Mouse (Mus musculus) brain, embryonic 18.5 days (tissue): ENCODE measurements around the gene Omt2a.
"Not testable (repeated sequence)": the region's sequence is repeated elsewhere in the genome, so short reads cannot be mapped to it uniquely, and the experiment has no call there.

Source experiments
- DNase-seq: peaks from one replicate; pipeline ENCODE4 v3.0.0-alpha.2; 2012; ENCODE audit warnings: low read depth, low spot score

Omt2a gene

DNA sequence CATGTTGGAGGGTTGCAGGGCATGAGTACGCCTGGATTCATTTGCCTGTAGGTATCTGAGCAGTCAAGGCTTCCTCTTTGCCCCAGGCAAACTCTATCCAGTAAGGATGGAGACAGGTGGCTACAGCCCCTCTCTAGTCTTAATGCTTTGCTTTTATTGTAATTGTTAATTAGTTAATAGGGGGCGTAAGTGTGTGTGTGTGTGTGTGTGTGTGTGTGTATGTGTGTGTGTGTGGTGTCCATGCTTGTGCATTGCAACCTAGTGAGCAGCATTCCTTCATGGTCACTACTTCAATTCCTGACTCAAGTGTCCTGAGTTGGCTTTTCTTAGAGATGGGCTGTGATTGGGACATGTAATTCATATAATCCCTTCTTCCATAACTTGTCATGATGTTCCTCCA lies at the start of gene Omt2a:
Omt2a (minus strand) TSS at position 101 of the 400 bp plus-strand sequence.
- DNase-seq: no peak

DNA sequence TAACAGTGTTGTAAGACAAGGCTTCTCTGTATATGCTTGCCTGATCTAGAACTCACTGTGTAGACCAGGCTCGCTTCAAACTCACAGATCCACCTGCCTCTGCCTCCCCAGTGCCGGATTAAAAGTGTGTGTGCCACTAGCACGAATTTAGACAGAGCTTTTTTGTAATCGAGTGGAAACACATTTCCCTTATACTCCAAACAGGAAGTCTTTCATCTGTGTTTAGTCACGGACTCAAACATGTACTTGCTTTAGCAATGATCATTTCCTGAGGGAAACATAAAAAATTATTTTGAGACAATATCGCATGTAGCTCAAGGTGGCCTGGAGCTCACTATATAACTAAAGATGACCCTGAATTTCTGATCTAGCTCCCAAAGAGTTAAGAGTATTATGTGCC lies 48.8 kb upstream of the Omt2a start:
- DNase-seq: no peak

- DNase-seq: no peak
Measured at GRCm38 (mm10) chr9:78360484-78360872, 45.9 kb upstream of the Omt2a start.

DNA sequence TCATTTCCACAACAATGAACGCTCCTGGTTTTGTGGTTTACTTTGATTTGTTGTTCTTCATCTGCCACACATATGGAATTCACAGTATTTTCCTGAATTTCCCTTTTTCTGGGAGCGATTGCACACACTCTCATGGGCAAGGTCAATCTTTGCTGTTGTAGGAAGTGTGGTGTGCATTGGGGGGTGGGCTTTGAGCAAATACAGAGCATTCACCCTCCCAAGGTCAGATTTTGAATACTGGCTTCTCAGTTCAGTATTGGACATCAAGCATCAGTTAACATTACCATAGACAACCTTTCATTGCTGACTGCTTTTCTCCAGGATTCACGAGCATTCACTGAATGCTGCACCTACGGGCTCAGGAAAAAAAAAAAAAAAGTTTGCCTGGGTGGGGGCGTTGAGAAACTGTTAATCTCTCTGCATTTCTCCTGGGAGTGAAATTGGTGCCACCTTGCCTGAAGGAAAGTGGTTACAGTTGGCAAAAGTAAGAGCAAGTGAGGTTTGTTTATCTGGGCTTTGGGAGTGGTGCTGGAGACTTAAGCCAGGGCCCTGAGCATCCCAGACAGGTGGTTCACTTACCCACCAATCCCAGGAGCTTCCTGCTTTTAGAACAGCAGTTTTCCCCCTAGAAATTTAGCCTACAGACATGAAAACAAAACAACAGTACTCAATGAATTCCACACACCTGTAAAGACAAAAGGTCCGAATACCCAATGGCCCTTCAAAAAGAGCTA lies 45.3 kb upstream of the Omt2a start:
- DNase-seq: no peak

- no peak for DNase-seq
Measured at GRCm38 (mm10) chr9:78358053-78358452, 43.5 kb upstream of the Omt2a start.

DNA sequence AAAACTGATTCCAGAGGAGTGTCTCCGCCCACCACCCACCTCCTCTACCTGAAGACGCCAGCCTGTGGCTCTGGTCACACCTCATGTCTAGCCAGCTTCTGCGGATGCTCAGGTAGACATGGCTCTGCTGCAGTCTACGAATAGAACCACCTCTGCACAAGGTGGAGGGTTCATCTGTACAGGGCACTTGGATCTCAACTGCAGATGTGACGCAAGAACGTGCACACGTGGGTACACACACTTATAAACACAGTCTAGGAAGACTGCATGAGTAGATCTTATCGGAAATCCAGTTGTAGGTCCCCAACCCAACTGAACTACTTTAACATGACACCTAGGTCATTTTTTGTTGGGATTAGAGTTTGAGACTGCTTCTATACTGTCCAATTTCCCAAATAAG lies 41.0 kb upstream of the Omt2a start, which contains the start of gene Gsta2:
Gsta2 (minus strand) TSS at position 178 of the 400 bp plus-strand sequence.
- DNase-seq: no peak

GRCm38 (mm10) chr9:78354665-78355578 lies 40.3 kb upstream of the Omt2a start:
- no peak for DNase-seq

DNA sequence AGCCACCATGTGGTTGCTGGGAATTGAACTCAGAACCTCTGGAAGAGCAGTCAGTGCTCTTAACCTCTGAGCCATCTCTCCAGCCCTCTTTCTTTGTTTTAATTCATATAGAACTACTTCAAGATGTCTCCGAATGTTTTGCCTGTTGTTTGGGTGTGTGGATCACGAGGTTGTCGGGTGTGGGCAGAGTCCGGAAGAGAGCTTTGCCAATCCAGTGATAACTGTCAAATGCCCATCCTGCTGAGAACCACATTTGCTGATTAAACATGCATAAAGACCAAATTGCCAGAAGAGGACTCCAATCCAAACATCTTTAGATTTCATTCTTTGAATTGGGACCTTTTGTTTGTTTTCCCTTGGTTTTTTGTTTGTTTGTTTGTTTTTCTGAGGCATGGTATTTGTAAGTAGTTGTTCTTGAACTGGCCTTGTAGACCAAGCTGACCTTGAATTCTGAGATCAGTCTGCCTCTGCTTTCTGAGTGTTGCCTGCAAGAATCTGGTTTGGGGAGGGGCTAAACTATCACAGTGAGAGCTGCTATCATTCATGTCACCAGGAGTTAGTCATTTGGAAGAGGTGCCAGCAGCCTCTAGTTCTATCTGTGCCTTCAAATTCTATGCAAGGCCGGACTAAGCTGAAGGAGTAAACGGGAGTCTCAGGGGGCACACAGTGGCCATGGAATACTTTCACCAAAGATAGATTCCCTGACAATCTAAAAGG lies 37.1 kb upstream of the Omt2a start:
- no peak for DNase-seq

DNA sequence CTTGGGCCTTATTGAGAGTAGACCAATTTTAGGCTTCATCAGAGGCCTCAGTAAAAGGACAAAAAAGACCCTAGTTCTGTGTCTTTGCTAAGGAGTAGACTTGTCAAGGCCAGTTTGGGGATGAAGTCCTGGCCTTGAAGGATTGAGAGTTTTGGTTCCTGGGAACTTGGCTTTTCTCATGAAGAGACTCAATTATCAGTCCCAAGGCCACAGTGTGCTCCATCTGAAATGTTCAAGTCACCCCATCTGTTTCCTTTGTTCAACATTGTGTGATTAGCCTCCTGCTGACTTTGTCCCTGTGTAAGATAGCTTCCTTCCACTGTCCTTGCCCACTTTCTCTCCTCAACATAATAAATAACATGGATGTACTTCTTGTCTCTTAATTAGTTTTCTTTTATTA lies 35.4 kb upstream of the Omt2a start:
- not testable (repeated sequence) for DNase-seq

GRCm38 (mm10) chr9:78349141-78349540 lies 34.5 kb upstream of the Omt2a start:
- DNase-seq: not testable (repeated sequence)

- DNase-seq: not testable (repeated sequence)
Measured at GRCm38 (mm10) chr9:78348206-78349004, 33.8 kb upstream of the Omt2a start.

DNA sequence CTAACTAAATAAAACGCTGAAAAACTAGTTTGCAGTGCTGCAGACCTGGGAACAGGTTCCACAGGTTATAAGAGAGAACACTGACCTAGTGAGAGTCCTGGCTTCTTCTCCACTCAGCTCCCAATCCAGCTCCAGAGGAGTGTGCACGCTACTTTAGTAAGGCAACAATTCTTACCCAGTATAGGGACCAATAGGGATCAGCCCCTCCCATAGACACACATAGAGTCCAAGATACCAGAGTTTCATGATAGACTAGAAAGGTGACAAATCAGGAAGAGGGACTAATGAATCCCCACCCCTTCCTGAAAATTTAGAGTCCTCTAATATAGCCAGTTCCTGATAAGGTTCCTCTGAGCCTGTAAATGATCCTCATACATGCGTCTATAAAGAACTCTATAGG lies 32.4 kb upstream of the Omt2a start:
- no peak for DNase-seq

GRCm38 (mm10) chr9:78345235-78345634 lies 30.6 kb upstream of the Omt2a start:
- not testable (repeated sequence) for DNase-seq

DNA sequence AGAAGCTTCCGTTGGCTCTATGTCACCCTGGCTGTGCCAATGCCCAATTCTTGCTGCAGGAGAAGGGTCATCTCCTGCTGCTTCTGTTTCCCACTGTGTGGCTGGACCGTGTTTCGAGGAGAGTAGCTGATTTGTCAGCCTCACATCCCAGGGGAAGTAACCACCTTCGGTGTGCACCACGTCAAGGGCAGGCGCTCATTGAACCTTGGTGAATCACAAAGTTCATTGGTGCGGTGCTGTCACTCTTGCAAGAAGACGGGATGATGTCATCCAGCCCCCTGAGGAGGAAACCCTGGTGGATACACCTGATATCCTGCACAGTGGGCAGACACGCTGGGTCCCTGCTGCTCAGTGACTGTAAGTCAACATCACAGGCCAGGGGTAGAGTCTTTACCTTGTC lies 28.5 kb upstream of the Omt2a start:
- DNase-seq: not testable (repeated sequence)

DNA sequence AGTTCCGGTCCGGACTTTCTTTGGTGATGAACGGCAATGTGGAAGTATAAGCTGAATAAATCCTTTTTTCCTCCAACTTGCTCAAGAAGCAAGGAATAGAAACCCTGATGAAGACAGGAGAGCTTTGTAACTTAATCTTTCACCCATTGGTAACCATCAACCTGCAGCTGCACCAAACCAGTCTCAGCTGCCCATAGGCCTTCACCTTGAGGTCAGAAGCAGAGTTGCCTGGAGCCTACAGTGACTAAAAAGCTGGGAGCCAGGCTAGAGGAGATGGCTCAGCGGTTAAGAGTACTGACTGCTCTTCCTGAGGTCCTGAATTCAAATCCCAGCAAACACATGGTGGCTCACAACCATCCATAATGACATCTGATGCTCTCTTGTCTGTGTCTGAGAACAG lies 27.9 kb upstream of the Omt2a start:
- not testable (repeated sequence) for DNase-seq

GRCm38 (mm10) chr9:78340324-78340723 lies 25.7 kb upstream of the Omt2a start:
- DNase-seq: not testable (repeated sequence)

DNA sequence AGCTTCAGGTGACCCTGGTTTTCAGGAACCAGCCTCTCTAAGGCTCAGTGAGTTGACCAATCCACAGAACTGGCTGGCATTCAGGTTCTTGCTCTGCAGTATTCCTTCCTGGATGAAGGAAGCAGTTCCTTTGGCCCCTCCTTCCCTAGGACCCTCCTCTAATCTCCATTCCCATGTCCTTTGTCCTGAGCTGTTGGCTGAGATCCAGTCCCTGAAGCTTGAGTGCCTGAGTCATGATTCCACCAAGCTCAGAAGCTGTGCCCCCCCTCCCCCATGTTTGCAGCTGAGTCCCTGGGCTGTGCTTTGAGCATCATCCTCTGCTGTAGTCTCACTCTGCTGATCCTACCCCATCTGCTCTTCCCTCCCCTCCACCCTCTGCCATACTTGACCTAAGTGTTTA lies 22.5 kb upstream of the Omt2a start:
- not testable (repeated sequence) for DNase-seq

GRCm38 (mm10) chr9:78327289-78327688 lies 12.7 kb upstream of the Omt2a start, which contains the start of gene Omt2b:
Omt2b (plus strand) TSS chr9:78327589.
- not testable (repeated sequence) for DNase-seq

GRCm38 (mm10) chr9:78319499-78319898 lies 4.9 kb upstream of the Omt2a start:
- no peak for DNase-seq

GRCm38 (mm10) chr9:78308122-78308521 lies 6.5 kb downstream of the Omt2a start:
- not testable (repeated sequence) for DNase-seq

DNA sequence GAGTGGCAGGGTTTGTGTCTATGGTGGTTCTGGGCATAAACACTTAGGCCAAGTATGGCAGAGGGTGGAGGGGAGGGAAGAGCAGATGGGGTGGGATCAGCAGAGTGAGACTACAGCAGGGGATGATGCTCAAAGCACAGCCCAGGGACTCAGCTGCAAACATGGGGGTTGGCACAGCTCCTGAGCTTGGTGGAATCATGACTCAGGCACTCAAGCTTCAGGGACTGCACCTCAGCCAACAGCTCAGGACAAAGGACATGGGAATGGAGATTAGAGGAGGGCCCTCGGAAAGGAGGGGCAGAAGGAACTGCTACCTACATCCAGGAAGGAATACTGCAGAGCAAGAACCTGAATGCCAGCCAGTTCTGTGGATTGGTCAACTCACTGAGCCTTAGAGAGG lies 15.5 kb downstream of the Omt2a start:
- not testable (repeated sequence) for DNase-seq
